Mouse (Mus musculus): ENCODE data around the gene Tbl1x.

Gene Tbl1x

GRCm38 (mm10) chrX:77510371-77511300, at the start of gene Tbl1x:
Gene Tbl1x, plus strand, starts transcription at chrX:77511013.
- TF ChIP-seq GATA4 (IDR thresholded peaks at IDR 0.05; ENCODE audit: insufficient replicate concordance, low read length): no peak

DNA sequence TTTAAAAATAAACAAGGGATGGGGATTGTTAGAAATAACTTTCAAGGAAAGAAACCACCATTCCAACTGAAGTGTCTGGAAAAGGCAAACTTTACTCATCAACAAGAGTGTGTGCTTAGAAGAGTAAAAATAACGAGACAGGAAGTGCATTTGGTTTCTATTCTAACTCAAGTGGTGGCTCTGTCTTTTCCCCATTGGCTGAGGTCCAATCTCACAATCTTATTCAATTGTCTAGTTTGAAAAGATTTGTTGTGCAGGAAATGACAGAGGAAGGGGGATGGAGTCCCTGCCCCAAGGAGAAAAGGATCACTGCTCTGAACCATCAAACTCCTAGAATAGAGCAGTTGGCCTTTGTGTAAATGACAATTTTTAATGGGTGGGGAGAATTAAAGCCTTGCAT, 41.6 kb upstream of the Tbl1x start:
- no peak for TF ChIP-seq GATA4 (IDR thresholded peaks at IDR 0.05; ENCODE audit: insufficient replicate concordance, low read length)

DNA sequence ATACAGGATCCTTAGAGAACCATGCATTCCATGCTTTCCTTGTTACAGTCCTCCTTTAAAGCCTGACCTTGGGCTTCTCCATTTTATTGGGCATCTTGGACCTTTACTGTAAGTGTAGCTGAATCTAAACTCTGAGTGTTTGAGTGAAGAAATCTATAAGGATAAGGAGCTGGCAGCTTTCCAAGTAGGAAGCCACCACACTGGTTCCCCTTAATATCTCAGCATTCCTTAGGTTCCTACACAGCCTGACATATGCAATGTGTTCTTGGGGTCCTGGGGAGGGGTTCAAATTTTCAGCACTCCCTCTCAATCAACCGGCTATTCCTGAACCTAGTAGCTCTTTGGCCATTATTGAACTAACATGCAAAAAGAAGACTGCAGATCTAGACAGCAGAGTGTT, 38.0 kb upstream of the Tbl1x start:
- no peak for TF ChIP-seq GATA4 (IDR thresholded peaks at IDR 0.05; ENCODE audit: insufficient replicate concordance, low read length)

DNA sequence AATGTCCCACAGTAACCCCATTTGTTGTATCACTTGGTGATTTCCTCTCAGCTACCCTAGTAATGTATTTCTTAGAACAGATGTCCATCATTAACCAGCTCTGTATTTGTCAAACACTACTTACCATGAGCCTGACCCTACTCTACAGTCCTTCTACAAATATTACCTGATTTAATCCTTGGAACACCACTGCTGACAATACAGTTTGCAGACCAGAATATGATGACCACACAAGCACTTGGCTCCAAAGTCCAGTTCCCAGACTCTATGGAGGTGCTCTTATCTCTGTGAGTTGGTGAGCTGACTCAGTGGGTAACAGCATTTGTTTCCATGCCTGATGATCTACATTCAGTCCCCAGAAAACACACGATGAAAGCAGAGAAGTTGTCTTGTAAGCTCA, 37.3 kb upstream of the Tbl1x start:
- TF ChIP-seq GATA4 (IDR thresholded peaks at IDR 0.05; ENCODE audit: insufficient replicate concordance, low read length): peak; percentile 78; the same call in 1 of the 2 replicates

DNA sequence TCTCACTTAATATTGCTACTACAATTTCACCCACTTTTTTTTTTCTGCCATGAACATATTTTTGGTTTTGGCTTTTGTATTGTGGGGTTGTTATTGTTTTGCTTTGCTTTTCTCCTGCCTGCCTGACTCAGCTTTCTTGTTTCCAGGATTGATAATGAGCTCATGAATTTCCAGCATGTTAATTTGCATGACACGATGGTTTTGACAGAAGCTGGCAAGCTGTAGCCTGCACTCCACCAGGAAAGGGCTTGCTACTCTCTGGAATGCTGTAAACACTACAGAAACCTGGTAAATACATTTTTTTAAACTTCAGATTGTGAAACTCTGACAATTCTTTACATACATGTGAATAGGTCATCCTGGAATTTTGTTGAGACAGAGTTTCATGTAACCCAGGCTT, 36.3 kb upstream of the Tbl1x start:
- TF ChIP-seq GATA4 (IDR thresholded peaks at IDR 0.05; ENCODE audit: insufficient replicate concordance, low read length): no peak

GRCm38 (mm10) chrX:77477526-77477925, 33.3 kb upstream of the Tbl1x start:
- TF ChIP-seq GATA4 (IDR thresholded peaks at IDR 0.05; ENCODE audit: insufficient replicate concordance, low read length): no peak

GRCm38 (mm10) chrX:77487922-77488799, 22.7 kb upstream of the Tbl1x start:
- TF ChIP-seq GATA4 (IDR thresholded peaks at IDR 0.05; ENCODE audit: insufficient replicate concordance, low read length): no peak

- no peak for TF ChIP-seq GATA4 (IDR thresholded peaks at IDR 0.05; ENCODE audit: insufficient replicate concordance, low read length)
These were observed 20.7 kb upstream of the Tbl1x start for GRCm38 (mm10) chrX:77490127-77490526.

DNA sequence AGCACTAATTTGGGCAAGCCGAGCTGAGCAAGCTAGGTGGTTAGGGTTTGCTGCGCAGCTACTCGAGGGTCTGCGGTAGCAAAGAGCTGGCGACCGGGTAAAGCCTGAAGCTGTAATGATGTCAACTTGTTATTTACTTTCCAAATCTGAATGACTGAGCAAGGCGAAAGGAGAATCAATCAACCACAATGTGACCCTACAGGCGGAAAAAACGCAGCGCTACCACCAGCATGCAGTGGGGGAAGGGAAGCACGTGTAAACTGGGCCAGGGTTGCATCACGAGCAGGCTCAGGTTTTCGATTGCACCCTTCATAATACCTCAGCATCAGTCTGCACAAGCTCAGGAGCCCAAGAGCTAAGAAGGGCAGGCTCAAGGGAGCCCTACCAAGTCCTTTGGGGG, 1.7 kb upstream of the Tbl1x start:
- peak; percentile 72; the same call in 1 of the 2 replicates for TF ChIP-seq GATA4 (IDR thresholded peaks at IDR 0.05; ENCODE audit: insufficient replicate concordance, low read length)

DNA sequence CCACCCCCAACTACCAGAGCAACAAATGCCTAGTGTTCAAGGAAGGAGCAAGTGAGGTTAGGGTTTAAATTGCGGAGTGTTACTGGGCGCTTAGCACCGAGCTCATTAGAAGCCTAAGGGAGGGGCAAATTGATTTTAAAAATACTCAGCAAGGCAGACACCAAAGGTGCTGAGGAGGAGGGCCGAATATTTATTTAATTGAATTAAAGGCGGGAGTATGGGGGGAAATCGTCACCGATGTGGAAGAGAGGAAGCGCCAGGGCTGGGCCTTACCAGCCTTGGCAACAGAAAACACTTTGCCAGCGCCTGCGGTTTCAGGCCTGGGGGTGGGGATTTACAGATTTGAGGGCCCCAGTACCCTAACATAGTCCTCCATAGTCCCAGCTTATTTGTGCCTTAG, 1.0 kb upstream of the Tbl1x start:
- no peak for TF ChIP-seq GATA4 (IDR thresholded peaks at IDR 0.05; ENCODE audit: insufficient replicate concordance, low read length)

DNA sequence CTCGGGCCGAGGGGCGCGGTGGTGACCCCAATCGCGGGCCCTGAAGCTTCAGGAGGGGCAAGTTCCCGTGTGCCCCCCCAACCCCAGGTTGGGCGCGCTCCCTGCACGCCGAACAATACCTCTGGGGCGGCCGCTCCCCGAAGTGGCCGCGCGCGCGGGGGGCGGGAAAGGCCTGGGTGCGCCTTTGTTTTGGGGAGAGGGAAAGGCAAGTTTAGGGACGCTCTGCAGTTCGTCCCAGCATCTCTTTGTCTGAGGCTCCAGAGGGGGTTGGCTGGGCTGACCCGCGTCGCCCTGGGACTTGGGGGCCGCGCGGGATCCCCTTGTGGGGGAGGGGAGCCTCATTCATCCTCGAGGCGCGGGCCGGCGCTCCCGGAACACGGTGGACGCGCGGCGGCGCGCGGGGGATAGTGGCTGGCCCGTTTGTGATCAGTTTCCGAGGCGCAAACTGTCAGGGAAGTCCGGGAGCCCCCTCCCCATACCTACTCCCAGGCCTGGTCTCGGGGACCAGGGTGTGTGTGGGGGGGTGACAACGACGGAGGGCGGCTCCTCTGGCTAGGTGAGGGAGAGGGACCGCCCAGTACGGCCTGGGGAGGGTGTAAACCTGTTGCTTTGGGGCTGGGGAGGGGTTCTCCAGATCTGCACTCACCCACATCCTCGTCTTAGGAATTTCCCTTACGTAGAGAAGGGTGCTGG, 634 bp downstream of the Tbl1x start:
- TF ChIP-seq GATA4 (IDR thresholded peaks at IDR 0.05; ENCODE audit: insufficient replicate concordance, low read length): no peak

DNA sequence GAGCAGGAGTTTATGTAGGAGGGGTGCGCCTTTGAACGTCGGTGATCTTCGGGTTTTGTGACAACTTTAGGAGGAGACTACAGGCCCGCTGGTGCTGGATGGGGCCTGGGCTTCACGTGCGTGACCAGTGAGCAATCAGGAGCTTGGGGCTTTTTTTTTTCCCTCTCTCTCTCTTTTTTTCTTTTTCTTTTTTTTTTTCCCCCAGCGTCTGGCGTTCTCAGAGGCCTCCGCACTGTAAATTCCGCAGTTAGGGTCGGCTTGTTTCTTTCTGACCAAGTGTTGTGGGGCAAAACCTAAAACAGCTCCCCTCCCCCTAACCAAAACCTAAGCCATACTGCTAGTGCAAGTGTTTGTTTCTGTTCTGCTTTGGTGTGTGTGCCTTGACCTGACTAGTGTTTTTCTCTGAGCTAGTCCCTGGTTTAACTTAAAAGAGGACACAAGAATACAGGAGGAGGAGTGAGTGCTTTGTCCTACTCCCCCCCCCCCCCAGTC, 1.2 kb downstream of the Tbl1x start:
- no peak for TF ChIP-seq GATA4 (IDR thresholded peaks at IDR 0.05; ENCODE audit: insufficient replicate concordance, low read length)

DNA sequence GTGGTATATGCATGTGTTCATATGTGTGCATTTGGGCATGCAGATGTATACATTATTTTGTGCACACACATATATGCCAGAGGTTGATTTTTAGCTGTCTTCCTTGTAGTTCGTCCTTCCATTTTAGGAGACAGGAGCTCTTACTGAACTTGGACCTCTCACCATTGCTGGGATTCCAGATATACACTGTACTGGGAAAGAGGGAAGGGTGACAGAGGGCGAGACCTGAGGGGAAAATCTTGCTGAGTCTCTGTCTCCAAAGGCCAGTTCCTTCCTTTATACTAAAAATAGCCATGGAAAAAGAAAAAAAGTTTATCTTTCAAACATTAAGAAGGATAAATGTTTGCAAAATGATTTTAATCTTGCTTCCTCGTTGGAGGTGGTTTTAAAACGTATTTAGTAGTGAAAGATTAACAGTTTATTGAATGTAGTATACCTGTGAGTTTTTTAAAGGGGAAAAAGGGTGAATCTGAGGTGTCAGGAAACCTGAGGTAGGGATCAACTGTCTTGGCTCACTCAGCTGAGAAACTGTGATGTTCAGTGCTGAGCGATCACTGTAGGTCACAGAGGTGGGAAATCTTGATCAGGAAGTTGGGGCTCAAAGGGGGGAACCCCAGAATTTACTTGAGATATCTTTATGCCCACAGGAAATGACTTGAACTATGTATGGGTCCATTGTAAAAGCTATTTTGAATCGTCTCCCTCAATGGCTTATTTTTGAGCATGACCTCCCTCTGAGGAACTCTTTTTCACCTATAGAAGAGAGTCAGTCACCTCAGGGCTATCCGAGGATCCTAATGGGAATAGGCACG, 6.7 kb downstream of the Tbl1x start:
- TF ChIP-seq GATA4 (IDR thresholded peaks at IDR 0.05; ENCODE audit: insufficient replicate concordance, low read length): no peak

DNA sequence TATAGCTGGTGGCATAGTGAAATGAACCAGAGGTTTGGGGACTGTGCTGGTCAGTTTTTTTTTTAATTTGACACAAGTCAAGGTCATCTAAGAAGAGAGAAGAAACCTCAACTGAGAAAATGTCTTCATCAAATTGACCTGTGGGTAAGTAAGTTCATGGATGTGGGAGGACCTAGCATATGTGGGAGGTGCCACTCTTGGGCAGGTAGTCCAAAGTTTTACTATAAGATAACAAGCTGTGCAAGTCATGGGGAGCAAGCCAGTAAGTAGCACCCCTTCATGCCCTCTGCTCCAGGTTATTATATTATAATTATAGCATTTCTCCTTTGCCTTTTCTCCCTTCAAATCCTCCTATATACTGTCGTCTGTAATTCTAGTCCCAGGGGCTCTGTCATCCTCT, 8.1 kb downstream of the Tbl1x start:
- TF ChIP-seq GATA4 (IDR thresholded peaks at IDR 0.05; ENCODE audit: insufficient replicate concordance, low read length): no peak
